Mouse (Mus musculus): ENCODE data around the gene Actrt1.

The Actrt1 gene

DNA sequence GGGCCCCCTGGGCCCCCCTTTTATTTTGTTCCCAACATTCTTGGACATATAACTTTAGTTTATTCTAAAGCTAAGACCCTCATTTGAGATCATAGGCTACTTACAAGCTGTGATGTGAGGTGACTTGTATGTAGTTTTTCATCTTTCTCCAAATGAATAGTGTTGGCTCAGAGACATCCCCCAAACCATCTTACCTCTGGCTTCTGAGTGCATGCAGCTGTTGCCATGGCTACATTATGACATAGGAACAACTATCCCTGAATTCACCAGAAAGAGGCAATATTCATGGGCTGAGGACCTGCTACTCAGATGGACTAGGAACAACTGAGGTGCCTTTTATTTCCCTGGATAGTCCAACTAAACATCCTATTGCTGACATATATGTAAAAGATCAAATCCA, at the start of gene Actrt1:
Actrt1 (plus strand) TSS at position 301 of the 400 bp plus-strand sequence.
- DNase-seq (ENCODE audit: low read depth), result no peak

DNA sequence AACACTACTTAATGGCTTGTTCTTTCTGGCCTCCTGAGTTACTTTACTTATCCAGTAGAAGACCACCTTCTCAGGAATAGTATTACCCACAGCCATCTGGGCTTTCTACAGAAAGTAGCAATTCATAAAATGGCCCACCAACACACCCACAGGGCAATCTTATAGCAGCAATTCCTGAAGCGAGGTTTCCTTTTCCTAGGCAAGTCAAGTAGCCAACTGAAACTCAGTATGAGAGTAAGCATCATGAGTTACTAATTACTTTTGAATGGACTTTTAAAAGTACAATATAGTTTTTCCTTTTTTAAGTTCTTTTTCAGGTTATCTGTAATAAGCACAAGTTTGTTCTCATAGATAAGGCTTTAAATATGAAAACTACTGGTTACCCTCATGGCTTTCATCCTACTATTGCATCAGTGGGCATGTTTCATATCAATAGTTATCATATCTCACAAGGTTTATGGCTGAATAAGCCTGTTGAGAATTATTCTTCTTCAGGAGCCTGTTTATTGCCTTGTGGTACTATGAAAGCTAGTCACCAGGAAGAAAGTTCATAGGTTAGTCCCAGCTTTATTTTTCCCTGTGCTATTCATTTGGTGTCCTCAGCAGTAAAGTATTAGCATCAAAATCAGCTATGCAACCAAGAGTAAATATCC, 2.8 kb downstream of the Actrt1 start:
- DNase-seq (ENCODE audit: low read depth), result no peak

Data from naive thymus-derived CD4-positive, alpha-beta T cell, adult 2 months (primary cell).